Comparison of ENCODE assay signal across 13 mouse cellular contexts in genomic region chr7:64033388-64033787, GRCm38 (mm10).
DNase-seq lines count a peak whose midpoint lies in the region; ATAC-seq and TF ChIP-seq lines count a peak whose summit lies in the region.
"Had no signal": no experiment of that assay in that cellular context is flagged by ENCODE, and none has a peak within 500 bp of the region (broad histone marks: within the 10 kb centered on the region; RNA-seq: fewer than 3 reads in every experiment).

No protein-coding gene starts in this region.

- H3K27me3 ChIP-seq in kidney, embryonic 15.5 days, result no peaks in the 10 kb centered on the region
- no peaks in the 10 kb centered on the region for H3K27me3 ChIP-seq in hindbrain, embryonic 11.5 days (ENCODE audit: control insufficient read depth, insufficient read depth, low read length)
- H3K27me3 ChIP-seq: megakaryocyte, embryonic 14.5 days; neural tube, embryonic 12.5 days had no signal

- ATAC-seq in kidney, embryonic 15.5 days (replicated peaks; ENCODE audit: low FRiP score), result no peak
- ATAC-seq in hindbrain, embryonic 11.5 days (ENCODE audit: low FRiP score), result no peak
- ATAC-seq: activated CD4-positive, CD25-positive, alpha-beta regulatory T cell, adult 4 months; hindbrain, postnatal 0 days; lung, postnatal 0 days had no signal

- peaks cover 10% of the 10 kb centered on the region for H3K4me1 ChIP-seq in kidney, embryonic 15.5 days
- H3K4me1 ChIP-seq in hindbrain, embryonic 11.5 days (replicated peaks; ENCODE audit: control insufficient read depth, insufficient read depth, low read length), result no peaks in the 10 kb centered on the region
- H3K4me1 ChIP-seq: neural tube, embryonic 12.5 days had no signal

- H3K9me3 ChIP-seq in kidney, embryonic 15.5 days (replicated peaks), result no peaks in the 10 kb centered on the region
- no peaks in the 10 kb centered on the region for H3K9me3 ChIP-seq in hindbrain, embryonic 11.5 days (ENCODE audit: control insufficient read depth, low read length)

- no peak overlapping the region for H3K4me2 ChIP-seq in kidney, embryonic 15.5 days
- H3K4me2 ChIP-seq in hindbrain, embryonic 11.5 days (replicated peaks; ENCODE audit: low read depth, low read length), result no peak overlapping the region
- H3K4me2 ChIP-seq: neural tube, embryonic 12.5 days had no signal

- intact Hi-C loops in gastrocnemius, adult 2 months (cut with DNase I), result no loop called here

- H3K27ac ChIP-seq in gastrocnemius, adult 2 months, result peak overlapping the region; percentile 85
- H3K27ac ChIP-seq in kidney, embryonic 15.5 days, result peak overlapping the region; percentile 0; the same call in 1 of the 2 replicates
- H3K27ac ChIP-seq in hindbrain, embryonic 11.5 days (ENCODE audit: low read depth, low read length), result no peak overlapping the region
- H3K27ac ChIP-seq: neural tube, embryonic 12.5 days had no signal

- no peak for TF ChIP-seq CTCF in gastrocnemius, adult 2 months (IDR thresholded peaks at IDR 0.05)

- 65% methylated on average over 2 of the region's 2 CpGs for WGBS in kidney, embryonic 15.5 days
- 54% methylated on average over 2 of the region's 2 CpGs for WGBS in hindbrain, embryonic 11.5 days

- no peak overlapping the region for H3K9ac ChIP-seq in kidney, embryonic 15.5 days
- no peak overlapping the region for H3K9ac ChIP-seq in hindbrain, embryonic 11.5 days (ENCODE audit: low read depth, low read length)
- H3K9ac ChIP-seq: neural tube, embryonic 12.5 days had no signal

- no peak overlapping the region for H3K4me3 ChIP-seq in gastrocnemius, adult 2 months
- no peak overlapping the region for H3K4me3 ChIP-seq in kidney, embryonic 15.5 days (replicated peaks)
- H3K4me3 ChIP-seq in hindbrain, embryonic 11.5 days (ENCODE audit: low read depth, low read length), result no peak overlapping the region
- H3K4me3 ChIP-seq: neural tube, embryonic 12.5 days had no signal

- H3K36me3 ChIP-seq in kidney, embryonic 15.5 days, result no peaks in the 10 kb centered on the region
- H3K36me3 ChIP-seq in hindbrain, embryonic 11.5 days (ENCODE audit: control insufficient read depth, insufficient read depth, low read length), result no peaks in the 10 kb centered on the region
- H3K36me3 ChIP-seq: neural tube, embryonic 12.5 days had no signal

- DNase-seq in gastrocnemius, adult 2 months, result no peak
- no peak for DNase-seq in gastrocnemius, postnatal 4 days (ENCODE audit: low spot score in 2 of 2)
- no peak for DNase-seq in kidney, postnatal 10 days
- DNase-seq in thymus, postnatal 4 days, result peak; percentile 50
- no peak for DNase-seq in thymus, postnatal 14 days
- DNase-seq in hindbrain, embryonic 11.5 days (ENCODE audit: low spot score), result no peak
- DNase-seq: kidney, adult 9 months had no signal
